In the genomic region with DNA sequence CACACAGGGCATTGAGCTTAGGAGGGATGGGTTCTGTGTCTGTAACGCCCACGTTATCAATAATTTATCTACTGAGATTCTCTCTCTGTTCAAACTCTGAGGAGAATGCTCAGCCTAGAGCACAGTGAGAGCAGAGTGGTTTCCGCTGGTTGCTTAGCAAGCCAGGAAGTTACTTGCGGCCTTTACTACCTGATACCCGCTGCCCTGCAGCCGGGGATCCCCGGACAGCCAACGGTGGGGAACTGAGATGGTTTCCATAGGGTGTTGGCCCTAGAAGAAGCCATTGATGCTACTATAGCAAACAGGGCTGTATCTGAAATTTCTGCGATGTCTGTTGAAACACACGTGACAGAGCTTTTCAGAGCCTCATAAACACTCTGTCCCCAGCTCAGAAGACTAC, we compare ENCODE assay signal across 27 mouse cellular contexts.
A peak's percentile ranks its signal among the peaks of the same experiment; 100 is the strongest.
DNase-seq lines count a peak whose midpoint lies in the region; ATAC-seq lines count a peak whose summit lies in the region.
"Had no signal": no experiment of that assay in that cellular context is flagged by ENCODE, and none has a peak within 500 bp of the region (broad histone marks: within the 10 kb centered on the region; RNA-seq: fewer than 3 reads in every experiment).

No protein-coding gene starts in this region.

- H3K36me3 ChIP-seq in heart, embryonic 11.5 days (ENCODE audit: control insufficient read depth, insufficient read depth, low read length) = no peaks in the 10 kb centered on the region
- no peaks in the 10 kb centered on the region for H3K36me3 ChIP-seq in midbrain, embryonic 14.5 days (ENCODE audit: control insufficient read depth, insufficient read depth, low read length)
- H3K36me3 ChIP-seq: embryonic facial prominence, embryonic 10.5 days; embryonic facial prominence, embryonic 13.5 days; forebrain, embryonic 12.5 days; forebrain, embryonic 15.5 days; G1E; heart, embryonic 10.5 days; hindbrain, embryonic 13.5 days had no signal

- H3K27ac ChIP-seq in heart, embryonic 11.5 days (ENCODE audit: low read depth, low read length) = no peak overlapping the region
- H3K27ac ChIP-seq in midbrain, embryonic 14.5 days (replicated peaks; ENCODE audit: low read depth, low read length) = no peak overlapping the region
- H3K27ac ChIP-seq: embryonic facial prominence, embryonic 10.5 days; forebrain, embryonic 12.5 days; forebrain, embryonic 15.5 days; heart, adult 2 months; heart, embryonic 10.5 days; hindbrain, embryonic 13.5 days had no signal

- H3K4me2 ChIP-seq in heart, embryonic 11.5 days = no peak overlapping the region
- no peak overlapping the region for H3K4me2 ChIP-seq in midbrain, embryonic 14.5 days (ENCODE audit: low read length)
- H3K4me2 ChIP-seq: embryonic facial prominence, embryonic 13.5 days; forebrain, embryonic 12.5 days; forebrain, embryonic 15.5 days; hindbrain, embryonic 13.5 days had no signal

- no peak overlapping the region for H3K9ac ChIP-seq in heart, embryonic 11.5 days (ENCODE audit: low read depth, low read length)
- H3K9ac ChIP-seq in midbrain, embryonic 14.5 days (replicated peaks; ENCODE audit: low read length) = no peak overlapping the region
- H3K9ac ChIP-seq: embryonic facial prominence, embryonic 13.5 days; forebrain, embryonic 12.5 days; forebrain, embryonic 15.5 days; hindbrain, embryonic 13.5 days had no signal

- no peak for ATAC-seq in heart, embryonic 11.5 days (replicated peaks; ENCODE audit: insufficient number of reproducible peaks, low FRiP score, low TSS enrichment)
- no peak for ATAC-seq in midbrain, embryonic 14.5 days (ENCODE audit: low FRiP score, low TSS enrichment)
- no peak for ATAC-seq in granulocyte monocyte progenitor cell, adult 5-6 weeks (replicated peaks; ENCODE audit: poor library complexity, severe bottlenecking)
- ATAC-seq: forebrain, embryonic 15.5 days; hindbrain, embryonic 16.5 days; intestine, postnatal 0 days; Patski had no signal

- H3K27me3 ChIP-seq in heart, embryonic 11.5 days (ENCODE audit: control insufficient read depth, insufficient read depth, low read length) = peaks cover 2% of the 10 kb centered on the region; the same call in 1 of the 2 replicates
- H3K27me3 ChIP-seq in midbrain, embryonic 14.5 days (ENCODE audit: control insufficient read depth, insufficient read depth, low read length) = no peaks in the 10 kb centered on the region
- H3K27me3 ChIP-seq: embryonic facial prominence, embryonic 13.5 days; forebrain, embryonic 15.5 days; hindbrain, embryonic 13.5 days; Patski had no signal

- DNase-seq in CD4-positive, CD25-positive, alpha-beta regulatory T cell, adult 2 months (ENCODE audit: low read depth, low spot score) = peak; percentile 36
- DNase-seq in T-cell, adult 2 months (ENCODE audit: low spot score) = peak; percentile 25
- DNase-seq in induced T-regulatory cell, adult 2 months (ENCODE audit: low read depth) = peak; percentile 54
- DNase-seq in natural killer cell, adult 2 months (ENCODE audit: low spot score in 2 of 2) = peak; percentile 15 to 30
- DNase-seq in left cerebral cortex, adult 18-20 months (ENCODE audit: low spot score in 2 of 2) = no peak
- no peak for DNase-seq in midbrain, embryonic 14.5 days
- DNase-seq: adrenal gland, postnatal 10 days; adrenal gland, postnatal 36 days; cerebellum, adult 18-20 months; cerebellum, adult 9-11 months; cerebellum, postnatal 25 days; embryo, embryonic 11 days; gastrocnemius, postnatal 25 days; heart, adult 2 months had no signal

- no peak overlapping the region for H3K4me3 ChIP-seq in heart, embryonic 11.5 days (ENCODE audit: low read depth, low read length)
- no peak overlapping the region for H3K4me3 ChIP-seq in midbrain, embryonic 14.5 days (replicated peaks; ENCODE audit: low read depth, low read length)
- H3K4me3 ChIP-seq: embryonic facial prominence, embryonic 10.5 days; embryonic facial prominence, embryonic 13.5 days; erythroblast, embryonic 14.5 days; forebrain, embryonic 12.5 days; forebrain, embryonic 15.5 days; heart, adult 2 months; heart, embryonic 10.5 days; hindbrain, embryonic 13.5 days had no signal

- no peaks in the 10 kb centered on the region for H3K4me1 ChIP-seq in heart, embryonic 11.5 days (ENCODE audit: control insufficient read depth, insufficient read depth, low read length)
- no peaks in the 10 kb centered on the region for H3K4me1 ChIP-seq in midbrain, embryonic 14.5 days (ENCODE audit: control insufficient read depth, insufficient read depth, low read length)
- H3K4me1 ChIP-seq: forebrain, embryonic 12.5 days; forebrain, embryonic 15.5 days; hindbrain, embryonic 13.5 days had no signal

- WGBS in heart, embryonic 11.5 days (ENCODE audit: insufficient replicate concordance) = 73% methylated on average over 10 of the region's 10 CpGs
- WGBS in midbrain, embryonic 14.5 days = 89% methylated on average over 10 of the region's 10 CpGs

- H3K9me3 ChIP-seq in heart, embryonic 11.5 days (replicated peaks; ENCODE audit: control insufficient read depth, low read length) = no peaks in the 10 kb centered on the region
- no peaks in the 10 kb centered on the region for H3K9me3 ChIP-seq in midbrain, embryonic 14.5 days (ENCODE audit: control insufficient read depth, low read length)
- H3K9me3 ChIP-seq: embryonic facial prominence, embryonic 10.5 days; embryonic facial prominence, embryonic 13.5 days; forebrain, embryonic 12.5 days; forebrain, embryonic 15.5 days; heart, embryonic 10.5 days; hindbrain, embryonic 13.5 days had no signal

Comparison
In these comparisons a context has a peak if more than half of its experiments do, and no peak if none do; other contexts are left out.
1. DNase-seq: peak in CD4-positive, CD25-positive, alpha-beta regulatory T cell, adult 2 months (single experiment), T-cell, adult 2 months (single experiment), induced T-regulatory cell, adult 2 months (single experiment) and natural killer cell, adult 2 months (2 of 2); none in left cerebral cortex, adult 18-20 months (0 of 2) and midbrain, embryonic 14.5 days (single experiment).